Mouse (Mus musculus) ES-E14 (cell line): ENCODE measurements at regions not wholly inside any gene's neighbourhood (a gene's known extent, or its start where the extent isn't known, plus 50 kb on each side); places are given as distances from the start of the nearest gene placed in this dataset.

Experiments used
- DNase-seq: peaks from one replicate; pipeline ENCODE4 v3.0.0-alpha.2; 2013; ENCODE audit warnings: low read depth, low spot score
- H3K27ac ChIP-seq: 2 replicates; pipeline ENCODE4 v1.5.1; 2012; ENCODE audit warnings: low read depth, mild to moderate bottlenecking, low read length, moderate library complexity, mixed read lengths; ENCODE audit not compliant: poor library complexity, insufficient read depth, severe bottlenecking
- H3K36me3 ChIP-seq: 2 replicates; pipeline ENCODE4 v1.6.1; 2012; ENCODE audit warnings: mild to moderate bottlenecking, low read length, moderate library complexity, mixed read lengths; ENCODE audit not compliant: control insufficient read depth, poor library complexity, insufficient read depth, severe bottlenecking
- H3K4me1 ChIP-seq, 2 experiments: fragments of 150-350 bp in 1 of 2; sonication (generic) in 1 of 2; 2 replicates each; pipeline ENCODE4 v1.6.1; 2012; ENCODE audit warnings: low read length in 2 of 2, mild to moderate bottlenecking in 1 of 2, mixed read lengths in 1 of 2; ENCODE audit not compliant: control insufficient read depth in 2 of 2, insufficient read depth in 2 of 2, poor library complexity in 1 of 2
- H3K4me3 ChIP-seq, 2 experiments: fragments of 150-350 bp in 1 of 2; sonication (generic) in 1 of 2; 2 replicates each; pipeline ENCODE4 v1.5.1; 2012; ENCODE audit warnings: low read length in 2 of 2, low read depth in 1 of 2, mild to moderate bottlenecking in 1 of 2, mixed read lengths in 1 of 2; ENCODE audit not compliant: insufficient read depth in 1 of 2, poor library complexity in 1 of 2, severe bottlenecking in 1 of 2
- H3K9ac ChIP-seq: 2 replicates; pipeline ENCODE4 v1.6.1; 2012; ENCODE audit warnings: low read depth, mild to moderate bottlenecking, low read length, mixed read lengths; ENCODE audit not compliant: poor library complexity, insufficient read depth, severe bottlenecking
- H3K9me3 ChIP-seq: fragments of 150-350 bp; sonication (generic); 2 replicates; pipeline ENCODE4 v1.6.1; 2012; ENCODE audit warnings: low read depth, mild to moderate bottlenecking, low read length; ENCODE audit not compliant: control insufficient read depth, insufficient read depth
- CHD2 ChIP-seq: IDR thresholded peaks from 2 replicates; pipeline ENCODE4 v1.6.1; 2014; ENCODE audit warnings: mild to moderate bottlenecking, low read depth, low read length, inconsistent platforms
- HCFC1 ChIP-seq: IDR thresholded peaks from 2 replicates; pipeline ENCODE4 v1.6.1; 2012; ENCODE audit warnings: low read length, inconsistent platforms, borderline replicate concordance; ENCODE audit not compliant: insufficient read depth
- MAFK ChIP-seq: IDR thresholded peaks from 2 replicates; pipeline ENCODE4 v1.6.1; 2014; ENCODE audit warnings: mild to moderate bottlenecking, low read depth, low read length, inconsistent platforms; ENCODE audit not compliant: insufficient read depth
- ZC3H11A ChIP-seq: IDR thresholded peaks from 2 replicates; pipeline ENCODE4 v1.6.1; 2012; ENCODE audit warnings: low read depth, mild to moderate bottlenecking, inconsistent platforms, low read length, borderline replicate concordance
- ZNF384 ChIP-seq: IDR thresholded peaks from 2 replicates; pipeline ENCODE4 v1.6.1; 2012; ENCODE audit warnings: low read depth, low read length, inconsistent platforms
- in situ Hi-C, 2 experiments: fragments of 600-800 bp; cut with MboI; formaldehyde crosslinking; loops; one replicate each; pipeline ENCODE4 v1.15.1; 2025; ENCODE audit warnings: low sequenced_read_pairs in 2 of 2, inconsistent platforms in 1 of 2; ENCODE audit not compliant: unreplicated experiment in 2 of 2

DNA sequence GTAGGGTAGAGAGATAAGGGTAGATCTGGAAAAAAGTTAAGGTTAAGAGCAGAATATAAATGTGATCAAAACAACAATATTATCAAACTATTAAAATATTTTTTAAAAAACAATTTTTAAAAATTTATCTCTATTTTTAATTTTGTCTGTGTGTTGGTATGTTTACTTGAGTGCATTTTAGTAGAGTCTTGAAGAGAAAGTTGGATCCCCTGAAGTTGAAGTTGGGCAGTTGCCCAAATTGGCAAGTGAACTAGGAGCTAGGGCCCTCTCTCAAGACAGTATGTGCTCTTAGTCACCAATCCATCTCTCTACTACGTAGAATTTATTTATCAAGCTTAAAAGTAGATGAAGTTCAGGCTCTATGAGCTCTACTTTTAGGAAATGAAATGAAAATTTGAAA, 59.9 kb downstream of the Adamts1 start:
- Histone ChIP-seq H3K36me3 (no peaks in the 10 kb centered on the region), H3K9ac (no peak overlapping the region), H3K4me3 (no peak overlapping the region), H3K9me3 (no peaks in the 10 kb centered on the region), H3K27ac (no peak overlapping the region), H3K4me1 (no peaks in the 10 kb centered on the region)
- TF ChIP-seq ZNF384 (no peak), MAFK (no peak), CHD2 (no peak), HCFC1 (no peak)
- DNase-seq: no peak
- in situ Hi-C loops: no loop called here

DNA sequence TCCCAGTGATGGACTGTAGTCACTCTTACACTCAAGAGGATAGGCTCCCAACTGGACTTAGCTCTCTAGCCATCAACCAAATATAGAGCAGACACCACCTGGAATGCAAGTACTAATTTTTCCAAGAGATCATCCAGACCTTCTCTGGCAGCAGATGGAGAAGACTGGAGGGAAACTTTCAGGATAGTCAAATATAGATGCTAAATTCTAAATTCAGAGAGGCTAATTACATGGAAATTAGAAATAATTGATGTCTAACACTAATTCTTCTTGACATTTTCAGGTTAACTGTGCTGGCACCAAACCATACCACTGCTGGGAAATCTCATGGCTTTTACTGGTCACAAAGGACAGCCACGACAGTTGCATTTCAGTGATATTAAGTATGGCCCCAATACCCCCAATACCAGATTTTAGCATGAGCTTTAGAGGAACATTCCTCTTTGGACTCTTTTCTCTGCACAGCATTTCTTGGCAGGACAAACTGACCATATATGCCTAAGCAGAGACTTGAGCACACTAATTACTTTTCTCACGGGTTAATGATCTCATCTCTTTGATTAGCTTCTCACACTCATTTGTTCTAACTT, 64.2 kb downstream of the Adamts1 start:
- H3K4me1 ChIP-seq: no peaks in the 10 kb centered on the region
- H3K4me3 ChIP-seq: no peak overlapping the region
- no peak for DNase-seq
- TF ChIP-seq ZNF384 (no peak), HCFC1 (no peak), CHD2 (no peak), ZC3H11A (no peak), MAFK (no peak)
- H3K9ac ChIP-seq: no peak overlapping the region
- in situ Hi-C loops: no loop called here
- H3K9me3 ChIP-seq: no peaks in the 10 kb centered on the region
- no peak overlapping the region for H3K27ac ChIP-seq
- no peaks in the 10 kb centered on the region for H3K36me3 ChIP-seq

GRCm38 (mm10) chr16:85728026-85728425, 74.9 kb downstream of the Adamts1 start:
- Histone ChIP-seq H3K4me3 (no peak overlapping the region), H3K9ac (no peak overlapping the region), H3K4me1 (no peaks in the 10 kb centered on the region), H3K9me3 (no peaks in the 10 kb centered on the region), H3K27ac (no peak overlapping the region), H3K36me3 (no peaks in the 10 kb centered on the region)
- DNase-seq: no peak
- TF ChIP-seq ZC3H11A (no peak), CHD2 (no peak)
- in situ Hi-C loops: no loop called here

GRCm38 (mm10) chr16:85721968-85722367, 80.9 kb downstream of the Adamts1 start:
- Histone ChIP-seq H3K27ac (no peak overlapping the region), H3K9ac (no peak overlapping the region), H3K4me3 (no peak overlapping the region), H3K4me1 (no peaks in the 10 kb centered on the region), H3K9me3 (no peaks in the 10 kb centered on the region), H3K36me3 (no peaks in the 10 kb centered on the region)
- no peak for DNase-seq
- in situ Hi-C loops: no loop called here
- no peak for TF ChIP-seq MAFK
- TF ChIP-seq CHD2: no peak
- no peak for TF ChIP-seq ZC3H11A
- no peak for TF ChIP-seq ZNF384
- TF ChIP-seq HCFC1: no peak

DNA sequence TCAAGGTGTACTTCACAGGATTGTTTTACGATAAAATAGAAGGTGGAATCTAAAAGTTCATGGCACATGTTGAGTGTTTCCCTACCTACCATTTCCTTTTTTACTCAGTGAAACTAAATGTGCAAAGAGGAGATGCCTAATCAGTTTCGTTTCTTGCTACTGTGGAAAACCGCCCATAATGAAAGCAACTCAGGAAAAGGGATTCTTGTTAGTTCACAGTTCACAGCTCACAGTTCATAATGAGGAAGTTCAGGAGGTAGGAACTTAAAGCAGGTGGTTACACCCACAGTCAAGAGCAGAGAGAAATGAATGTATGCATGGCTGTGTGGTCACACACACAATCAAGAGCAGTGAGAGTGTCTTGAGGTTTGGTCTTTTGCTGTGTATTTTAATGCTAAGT, 90.6 kb downstream of the Adamts1 start:
- Histone ChIP-seq H3K4me3 (no peak overlapping the region), H3K9ac (no peak overlapping the region), H3K9me3 (no peaks in the 10 kb centered on the region), H3K4me1 (no peaks in the 10 kb centered on the region), H3K36me3 (no peaks in the 10 kb centered on the region), H3K27ac (no peak overlapping the region)
- no peak for TF ChIP-seq CHD2
- no peak for TF ChIP-seq MAFK
- no peak for TF ChIP-seq ZC3H11A
- no peak for TF ChIP-seq ZNF384
- no peak for TF ChIP-seq HCFC1
- in situ Hi-C loops: no loop called here
- DNase-seq: no peak
